Comparison of ENCODE assay signal across 24 mouse cellular contexts in genomic region chr13:97271641-97272040, GRCm38 (mm10).
"Had no signal": no experiment of that assay in that cellular context is flagged by ENCODE, and none has a peak within 500 bp of the region (broad histone marks: within the 10 kb centered on the region; RNA-seq: fewer than 3 reads in every experiment).

No protein-coding gene starts in this region.

- H3K27ac ChIP-seq: kidney, embryonic 15.5 days; left cerebral cortex, adult 2 months; limb, embryonic 12.5 days; limb, embryonic 15.5 days; liver, embryonic 14.5 days; lung, embryonic 15.5 days; midbrain, embryonic 12.5 days; midbrain, embryonic 15.5 days; neural tube, embryonic 13.5 days had no signal

- H3K4me1 ChIP-seq: limb, embryonic 12.5 days; limb, embryonic 15.5 days; lung, embryonic 15.5 days; midbrain, embryonic 12.5 days had no signal

- H3K4me2 ChIP-seq: kidney, embryonic 15.5 days; limb, embryonic 12.5 days; limb, embryonic 15.5 days; liver, embryonic 11.5 days; lung, embryonic 15.5 days; midbrain, embryonic 12.5 days; midbrain, embryonic 15.5 days; neural tube, embryonic 13.5 days had no signal

- H3K9ac ChIP-seq: kidney, embryonic 15.5 days; limb, embryonic 12.5 days; limb, embryonic 15.5 days; liver, embryonic 14.5 days; liver, postnatal 0 days; lung, embryonic 15.5 days; midbrain, embryonic 12.5 days; midbrain, embryonic 15.5 days; neural tube, embryonic 13.5 days had no signal

- DNase-seq: kidney, adult 8-10 months; kidney, postnatal 10 days; kidney, postnatal 36 days; layer of hippocampus, postnatal 36 days; left cerebral cortex, postnatal 4 days; liver, postnatal 0 days; lung, postnatal 10 days; lung, postnatal 4 days; retina, postnatal 1 day; right cerebral cortex, postnatal 25 days; thymus, adult 2 months; thymus, postnatal 14 days; thymus, postnatal 4 days had no signal

- H3K4me3 ChIP-seq: kidney, embryonic 15.5 days; left cerebral cortex, adult 2 months; limb, embryonic 12.5 days; limb, embryonic 15.5 days; lung, embryonic 15.5 days; midbrain, embryonic 12.5 days; midbrain, embryonic 15.5 days; myocyte; neural tube, embryonic 13.5 days had no signal

- H3K9me3 ChIP-seq: limb, embryonic 15.5 days; lung, embryonic 15.5 days; midbrain, embryonic 15.5 days had no signal

- H3K27me3 ChIP-seq: kidney, embryonic 15.5 days; limb, embryonic 12.5 days; limb, embryonic 15.5 days; lung, embryonic 15.5 days; midbrain, embryonic 15.5 days; neural tube, embryonic 13.5 days had no signal

- ATAC-seq: liver, postnatal 0 days; midbrain, embryonic 15.5 days had no signal

- H3K36me3 ChIP-seq: kidney, embryonic 15.5 days; limb, embryonic 12.5 days; limb, embryonic 15.5 days; lung, embryonic 15.5 days; midbrain, embryonic 12.5 days; midbrain, embryonic 15.5 days; neural tube, embryonic 13.5 days had no signal
